Mouse (Mus musculus) midbrain, embryonic 15.5 days (tissue): ENCODE results near the gene Itga10. TPM values are rescaled to one million over a fixed set of nuclear protein-coding genes. Genes with fewer than 3 reads are reported as not detected.
"Not testable (repeated sequence)": the region's sequence is repeated elsewhere in the genome, so short reads cannot be mapped to it uniquely, and the experiment has no call there.

Experiments
- ATAC-seq: fragments of 200-750 bp; cut with Nextera tagmentation; replicated peaks from 2 replicates; pipeline ENCODE4 v1.8.0; 2017; ENCODE audit warnings: moderate TSS enrichment
- H3K27ac ChIP-seq: fragments of 300-500 bp; sonication (generic); 2 replicates; pipeline ENCODE4 v1.5.1; 2015; ENCODE audit warnings: mild to moderate bottlenecking, inconsistent platforms
- H3K27me3 ChIP-seq: fragments of 300-500 bp; sonication (generic); replicated peaks from 2 replicates; pipeline ENCODE4 v1.6.1; 2015; ENCODE audit warnings: inconsistent platforms
- H3K36me3 ChIP-seq: fragments of 300-500 bp; sonication (generic); replicated peaks from 2 replicates; pipeline ENCODE4 v1.6.1; 2015; ENCODE audit warnings: inconsistent platforms
- H3K4me1 ChIP-seq: fragments of 300-500 bp; sonication (generic); 2 replicates; pipeline ENCODE4 v1.6.1; 2015; ENCODE audit warnings: inconsistent platforms
- H3K4me2 ChIP-seq: fragments of 300-500 bp; sonication (generic); 2 replicates; pipeline ENCODE4 v1.6.1; 2015; ENCODE audit warnings: inconsistent platforms, mild to moderate bottlenecking, moderate library complexity
- H3K4me3 ChIP-seq: fragments of 300-500 bp; sonication (generic); 2 replicates; pipeline ENCODE4 v1.5.1; 2015; ENCODE audit warnings: mild to moderate bottlenecking, inconsistent platforms
- H3K9ac ChIP-seq: fragments of 300-500 bp; sonication (generic); 2 replicates; pipeline ENCODE4 v1.6.1; 2015; ENCODE audit warnings: mild to moderate bottlenecking, inconsistent platforms
- H3K9me3 ChIP-seq: fragments of 300-500 bp; sonication (generic); 2 replicates; pipeline ENCODE4 v1.6.1; 2016; ENCODE audit warnings: inconsistent platforms
- WGBS: fragments of 180-500 bp; shearing (Covaris S2); methylation state at CpG from one replicate; pipeline ENCODE4 v1.1.7; 2015; ENCODE audit warnings: mixed read lengths; 5-methylcytosine and 5-hydroxymethylcytosine counted together
- polyA plus RNA-seq: library from polyadenylated mRNA; unstranded; fragments of >200 nt; fragmentation: Nextera tagmentation; extraction: Ambion mirVana; gene quantifications from 2 replicates; pipeline ENCODE4 v1.2.1, GENCODE M21; 2015

Gene Itga10
- polyA plus RNA-seq, 1 experiment from 2014 or later, result 1.6 TPM

GRCm38 (mm10) chr3:96639219-96639618, 6.2 kb upstream of the Itga10 start:
- Histone ChIP-seq H3K27ac (no peak overlapping the region), H3K4me2 (no peak overlapping the region), H3K9me3 (no peaks in the 10 kb centered on the region), H3K9ac (no peak overlapping the region), H3K4me1 (peaks cover 23% of the 10 kb centered on the region), H3K36me3 (peaks cover 24% of the 10 kb centered on the region), H3K27me3 (no peaks in the 10 kb centered on the region), H3K4me3 (no peak overlapping the region)
- ATAC-seq, result no peak
- WGBS, result 70% methylated on average over 1 of the region's 1 CpGs

GRCm38 (mm10) chr3:96647365-96647764, 2.0 kb downstream of the Itga10 start:
- no peaks in the 10 kb centered on the region for H3K9me3 ChIP-seq
- no peak overlapping the region for H3K4me3 ChIP-seq
- WGBS, result 83% methylated on average over 3 of the region's 3 CpGs
- peaks cover 12% of the 10 kb centered on the region for H3K36me3 ChIP-seq
- H3K4me2 ChIP-seq, result no peak overlapping the region
- no peaks in the 10 kb centered on the region for H3K4me1 ChIP-seq
- H3K27ac ChIP-seq, result no peak overlapping the region
- no peak overlapping the region for H3K9ac ChIP-seq
- no peak for ATAC-seq
- H3K27me3 ChIP-seq, result no peaks in the 10 kb centered on the region

GRCm38 (mm10) chr3:96660901-96661300, 15.5 kb downstream of the Itga10 start:
- Histone ChIP-seq H3K27me3 (no peaks in the 10 kb centered on the region), H3K9me3 (no peaks in the 10 kb centered on the region), H3K27ac (no peak overlapping the region), H3K4me2 (no peak overlapping the region), H3K4me1 (peaks cover 15% of the 10 kb centered on the region; the same call in 1 of the 2 replicates), H3K36me3 (no peaks in the 10 kb centered on the region), H3K9ac (no peak overlapping the region), H3K4me3 (no peak overlapping the region)
- 94% methylated on average over 2 of the region's 2 CpGs for WGBS
- no peak for ATAC-seq

DNA sequence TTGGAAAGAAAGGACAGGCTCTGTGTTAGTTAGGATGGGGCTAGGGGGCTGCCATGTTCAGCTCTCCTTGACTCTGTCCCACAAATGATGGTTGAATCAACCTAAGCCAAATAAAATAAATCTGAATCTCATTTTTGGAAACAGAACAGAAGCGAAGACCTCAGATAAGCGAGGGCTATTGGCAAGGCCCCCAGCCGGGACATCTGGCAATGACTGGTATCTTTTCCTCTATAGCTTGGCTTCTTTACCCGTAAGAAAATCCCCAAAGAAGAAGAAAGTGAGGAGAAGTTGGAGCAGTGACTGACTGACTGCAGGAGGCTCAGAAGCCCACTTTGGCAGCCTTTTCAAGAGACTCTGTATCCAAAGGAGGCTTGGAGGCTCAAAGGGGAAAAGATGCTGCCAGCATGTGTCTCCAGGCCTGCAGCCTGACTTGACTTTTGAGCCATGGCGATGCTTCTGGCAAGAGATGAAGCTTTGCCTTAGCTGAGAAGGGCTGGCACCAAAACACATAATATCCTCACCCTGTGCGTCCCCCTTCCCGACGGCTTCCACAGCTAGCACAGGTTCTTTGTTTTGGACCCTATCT, 17.4 kb downstream of the Itga10 start:
- Histone ChIP-seq H3K27ac (peak overlapping the region; percentile 77; the same call in 1 of the 2 replicates), H3K27me3 (no peaks in the 10 kb centered on the region), H3K4me3 (peak overlapping the region; percentile 38; the same call in 1 of the 2 replicates), H3K4me2 (peak overlapping the region; percentile 70), H3K9ac (peak overlapping the region; percentile 34; the same call in 1 of the 2 replicates), H3K9me3 (no peaks in the 10 kb centered on the region), H3K36me3 (no peaks in the 10 kb centered on the region), H3K4me1 (peaks cover 15% of the 10 kb centered on the region; the same call in 1 of the 2 replicates)
- 47% methylated on average over 8 of the region's 8 CpGs for WGBS
- peak; percentile 3; the same call in 1 of the 2 replicates for ATAC-seq

- Histone ChIP-seq H3K4me1 (peaks cover 15% of the 10 kb centered on the region; the same call in 1 of the 2 replicates), H3K9me3 (no peaks in the 10 kb centered on the region), H3K27me3 (no peaks in the 10 kb centered on the region), H3K9ac (peak overlapping the region; percentile 34; the same call in 1 of the 2 replicates), H3K4me2 (peak overlapping the region; percentile 70), H3K27ac (peak overlapping the region; percentile 77), H3K36me3 (no peaks in the 10 kb centered on the region), H3K4me3 (peak overlapping the region; percentile 38)
- peak; percentile 87 for ATAC-seq
- 7% methylated on average over 17 of the region's 18 CpGs for WGBS
These were observed 18.3 kb downstream of the Itga10 start for GRCm38 (mm10) chr3:96663432-96664239.

GRCm38 (mm10) chr3:96665732-96666363, 20.5 kb downstream of the Itga10 start:
- peaks cover 20% of the 10 kb centered on the region for H3K4me1 ChIP-seq
- 93% methylated on average over 7 of the region's 7 CpGs for WGBS
- H3K4me3 ChIP-seq, ATAC-seq, H3K27ac ChIP-seq, H3K9ac ChIP-seq, H3K4me2 ChIP-seq, H3K27me3 ChIP-seq, H3K9me3 ChIP-seq, H3K36me3 ChIP-seq: not testable (repeated sequence)

GRCm38 (mm10) chr3:96666916-96667315, 21.5 kb downstream of the Itga10 start:
- Histone ChIP-seq H3K9me3 (no peaks in the 10 kb centered on the region), H3K27me3 (peaks cover 2% of the 10 kb centered on the region; the same call in 1 of the 2 replicates), H3K9ac (no peak overlapping the region), H3K4me2 (no peak overlapping the region), H3K4me1 (peaks cover 20% of the 10 kb centered on the region), H3K27ac (no peak overlapping the region), H3K36me3 (no peaks in the 10 kb centered on the region), H3K4me3 (no peak overlapping the region)
- ATAC-seq, result no peak
- WGBS, result 92% methylated on average over 5 of the region's 5 CpGs

DNA sequence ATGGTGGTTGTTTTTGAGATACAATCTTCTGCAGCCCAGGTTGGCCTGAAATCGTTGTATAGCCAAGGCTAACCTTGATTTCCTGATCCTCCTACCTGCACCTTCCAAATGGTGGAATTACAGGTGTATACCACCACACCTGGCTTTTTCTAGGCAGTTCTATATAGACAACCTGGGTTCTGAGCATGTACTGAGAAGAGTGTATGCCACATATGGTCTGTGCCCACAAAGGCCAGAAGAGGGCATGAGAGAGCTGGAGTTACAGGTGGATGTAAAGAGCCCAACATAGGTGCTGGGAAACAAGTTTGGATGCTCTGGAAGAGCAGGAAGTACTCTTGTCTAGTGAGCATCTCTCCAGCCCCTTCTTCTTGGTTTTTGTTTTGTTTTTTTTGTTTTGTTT, 21.9 kb downstream of the Itga10 start:
- Histone ChIP-seq H3K4me1 (peaks cover 20% of the 10 kb centered on the region), H3K9ac (no peak overlapping the region), H3K27ac (no peak overlapping the region), H3K36me3 (no peaks in the 10 kb centered on the region), H3K4me3 (no peak overlapping the region), H3K9me3 (no peaks in the 10 kb centered on the region), H3K27me3 (peaks cover 2% of the 10 kb centered on the region; the same call in 1 of the 2 replicates), H3K4me2 (no peak overlapping the region)
- WGBS, result 30% methylated on average over 1 of the region's 1 CpGs
- no peak for ATAC-seq

GRCm38 (mm10) chr3:96668424-96669067, 23.2 kb downstream of the Itga10 start:
- Histone ChIP-seq H3K9ac (no peak overlapping the region), H3K4me2 (no peak overlapping the region), H3K4me1 (peaks cover 11% of the 10 kb centered on the region; the same call in 1 of the 2 replicates), H3K27me3 (peaks cover 2% of the 10 kb centered on the region; the same call in 1 of the 2 replicates), H3K4me3 (no peak overlapping the region), H3K27ac (no peak overlapping the region), H3K36me3 (no peaks in the 10 kb centered on the region), H3K9me3 (no peaks in the 10 kb centered on the region)
- ATAC-seq, result no peak
- WGBS, result 94% methylated on average over 5 of the region's 5 CpGs

DNA sequence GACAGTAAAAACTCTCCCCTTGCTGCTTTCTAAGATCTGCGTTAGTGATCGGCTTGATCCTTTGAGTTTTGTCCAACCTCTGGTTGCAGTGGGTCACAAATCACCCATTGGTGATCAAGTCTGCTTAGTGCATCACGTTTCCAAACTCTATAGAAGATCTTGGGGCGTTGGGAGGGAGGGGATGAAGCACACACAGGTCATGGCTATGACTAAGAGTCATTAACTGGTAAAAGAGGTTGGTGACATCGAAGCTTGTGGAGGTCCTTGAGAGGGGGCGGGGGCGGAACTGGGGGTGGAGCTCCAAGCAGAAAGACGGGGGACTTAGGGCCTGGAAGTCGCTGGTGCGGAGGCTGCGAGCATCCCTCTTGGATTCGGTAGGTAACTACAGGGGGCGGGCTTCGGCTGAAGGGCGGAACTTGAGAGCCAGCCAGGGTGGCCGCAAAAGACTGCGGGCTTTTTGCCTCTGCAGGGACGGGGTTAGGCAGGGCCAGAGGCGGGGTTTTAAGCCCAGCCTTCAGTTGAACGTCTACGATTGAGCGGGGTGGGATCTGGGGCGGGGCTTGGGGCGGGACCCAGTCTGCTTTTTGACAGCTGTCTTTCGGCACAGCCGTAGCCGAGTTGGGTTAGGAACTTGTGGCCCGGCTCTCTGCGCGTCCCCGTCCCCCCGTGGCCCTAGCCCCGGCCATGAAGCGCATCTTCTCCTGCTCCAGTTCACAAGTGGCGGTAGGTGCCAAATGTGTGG, 24.5 kb downstream of the Itga10 start, which contains the start of gene Ankrd35:
Gene Ankrd35, plus strand, starts transcription at position 405 of the 742 bp plus-strand sequence.
- ATAC-seq, result peak; percentile 94
- H3K4me2 ChIP-seq, result peak within 1 kb of the TSS; percentile 58
- H3K4me3 ChIP-seq, result peak within 1 kb of the TSS; percentile 47
- WGBS, result 5% methylated on average over 35 of the region's 35 CpGs
- H3K27me3 ChIP-seq, result peaks cover 2% of the 10 kb centered on the region; the same call in 1 of the 2 replicates
- H3K4me1 ChIP-seq, result peaks cover 5% of the 10 kb centered on the region; the same call in 1 of the 2 replicates
- no peak within 1 kb of the TSS for H3K27ac ChIP-seq
- no peaks in the 10 kb centered on the region for H3K9me3 ChIP-seq
- H3K36me3 ChIP-seq, result no peaks in the 10 kb centered on the region
- H3K9ac ChIP-seq, result peak within 1 kb of the TSS; percentile 34

GRCm38 (mm10) chr3:96671519-96671918, 26.1 kb downstream of the Itga10 start:
- Histone ChIP-seq H3K36me3 (no peaks in the 10 kb centered on the region), H3K4me2 (no peak overlapping the region), H3K27ac (no peak overlapping the region), H3K9ac (no peak overlapping the region), H3K27me3 (peaks cover 2% of the 10 kb centered on the region; the same call in 1 of the 2 replicates), H3K9me3 (no peaks in the 10 kb centered on the region), H3K4me3 (no peak overlapping the region), H3K4me1 (peaks cover 5% of the 10 kb centered on the region; the same call in 1 of the 2 replicates)
- 93% methylated on average over 5 of the region's 5 CpGs for WGBS
- ATAC-seq, result no peak
